Mouse (Mus musculus) forebrain, embryonic 12.5 days (tissue): ENCODE data around the gene Spata9. TPM values are rescaled to one million over a fixed set of nuclear protein-coding genes. Genes with fewer than 3 reads are reported as not detected.

Experiments used
- ATAC-seq: fragments of 200-750 bp; cut with Nextera tagmentation; 2 replicates; pipeline ENCODE4 v1.8.0; 2017; ENCODE audit warnings: moderate TSS enrichment; ENCODE audit not compliant: low FRiP score
- H3K27ac ChIP-seq: fragments of 300-500 bp; sonication (generic); 2 replicates; pipeline ENCODE4 v1.5.1; 2016; ENCODE audit warnings: mild to moderate bottlenecking
- H3K27me3 ChIP-seq: fragments of 300-500 bp; sonication (generic); 2 replicates; pipeline ENCODE4 v1.6.1; 2016; ENCODE audit warnings: mild to moderate bottlenecking
- H3K36me3 ChIP-seq: fragments of 300-500 bp; sonication (generic); replicated peaks from 2 replicates; pipeline ENCODE4 v1.6.1; 2016; ENCODE audit warnings: mild to moderate bottlenecking
- H3K4me1 ChIP-seq: fragments of 300-500 bp; sonication (generic); 2 replicates; pipeline ENCODE4 v1.6.1; 2016
- H3K4me2 ChIP-seq: fragments of 300-500 bp; sonication (generic); 2 replicates; pipeline ENCODE4 v1.6.1; 2016; ENCODE audit warnings: mild to moderate bottlenecking, moderate library complexity
- H3K4me3 ChIP-seq: fragments of 300-500 bp; sonication (generic); replicated peaks from 2 replicates; pipeline ENCODE4 v1.5.1; 2016; ENCODE audit warnings: mild to moderate bottlenecking
- H3K9ac ChIP-seq: fragments of 300-500 bp; sonication (generic); 2 replicates; pipeline ENCODE4 v1.6.1; 2016; ENCODE audit warnings: mild to moderate bottlenecking
- H3K9me3 ChIP-seq: fragments of 300-500 bp; sonication (generic); 2 replicates; pipeline ENCODE4 v1.6.1; 2016
- WGBS: fragments of 180-500 bp; shearing (Covaris S2); methylation state at CpG from one replicate; pipeline ENCODE4 v1.1.7; 2016; 5-methylcytosine and 5-hydroxymethylcytosine counted together
- polyA plus RNA-seq: library from polyadenylated mRNA; unstranded; fragments of >200 nt; fragmentation: Nextera tagmentation; extraction: Ambion mirVana; gene quantifications from 2 replicates; pipeline ENCODE4 v1.2.1, GENCODE M21; 2016

The Spata9 gene
- polyA plus RNA-seq, 1 experiment from 2014 or later: 0.93 TPM

- peak overlapping the region; percentile 65 for H3K4me3 ChIP-seq
- H3K9ac ChIP-seq: peak overlapping the region; percentile 92
- no peak for ATAC-seq
- peak overlapping the region; percentile 65 for H3K4me2 ChIP-seq
- H3K9me3 ChIP-seq: no peaks in the 10 kb centered on the region
- WGBS: 80% methylated on average over 4 of the region's 4 CpGs
- no peaks in the 10 kb centered on the region for H3K36me3 ChIP-seq
- H3K4me1 ChIP-seq: peaks cover 8% of the 10 kb centered on the region
- 0 out of 2 replicates have a peak overlapping the region, but pooled peaks have one; percentile 89 for H3K27ac ChIP-seq
- no peaks in the 10 kb centered on the region for H3K27me3 ChIP-seq
These were observed 50.5 kb downstream of the Spata9 start for GRCm38 (mm10) chr13:76017465-76017864.

GRCm38 (mm10) chr13:76017974-76018843, 51.3 kb downstream of the Spata9 start, which contains the start of gene Rfesd:
Rfesd (minus strand) TSS chr13:76018719.
- H3K27ac ChIP-seq: peak within 1 kb of the TSS; percentile 89
- WGBS: 1% methylated on average over 49 of the region's 50 CpGs

GRCm38 (mm10) chr13:76018844-76019400, 52.0 kb downstream of the Spata9 start:
- H3K4me2 ChIP-seq: peak overlapping the region; percentile 65
- peak; percentile 68 for ATAC-seq
- 41% methylated on average over 5 of the region's 5 CpGs for WGBS
- H3K9ac ChIP-seq: no peak overlapping the region
- no peak overlapping the region for H3K27ac ChIP-seq
- peak overlapping the region; percentile 65 for H3K4me3 ChIP-seq
- H3K4me1 ChIP-seq: peaks cover 8% of the 10 kb centered on the region
- H3K36me3 ChIP-seq: no peaks in the 10 kb centered on the region
- no peaks in the 10 kb centered on the region for H3K9me3 ChIP-seq
- H3K27me3 ChIP-seq: 0 out of 2 replicates have a peak, but pooled peaks cover 3% of the 10 kb centered on the region

More at GRCm38 (mm10) chr13:76017974-76018843, 51.3 kb downstream of the Spata9 start, which contains the start of gene Rfesd:
- peak; percentile 100 for ATAC-seq
- Histone ChIP-seq H3K4me1 (peaks cover 8% of the 10 kb centered on the region), H3K4me2 (peak within 1 kb of the TSS; percentile 65), H3K9me3 (no peaks in the 10 kb centered on the region), H3K36me3 (no peaks in the 10 kb centered on the region), H3K9ac (peak within 1 kb of the TSS; percentile 92), H3K4me3 (peak within 1 kb of the TSS; percentile 65), H3K27me3 (0 out of 2 replicates have a peak, but pooled peaks cover 3% of the 10 kb centered on the region)

GRCm38 (mm10) chr13:76021782-76022181, 54.8 kb downstream of the Spata9 start:
- no peaks in the 10 kb centered on the region for H3K36me3 ChIP-seq
- ATAC-seq: no peak
- no peak overlapping the region for H3K9ac ChIP-seq
- H3K4me1 ChIP-seq: peaks cover 8% of the 10 kb centered on the region
- 0 out of 2 replicates have a peak, but pooled peaks cover 3% of the 10 kb centered on the region for H3K27me3 ChIP-seq
- no peak overlapping the region for H3K27ac ChIP-seq
- H3K4me3 ChIP-seq: no peak overlapping the region
- H3K9me3 ChIP-seq: no peaks in the 10 kb centered on the region
- 89% methylated on average over 2 of the region's 2 CpGs for WGBS
- H3K4me2 ChIP-seq: no peak overlapping the region

GRCm38 (mm10) chr13:76024588-76024987, 57.6 kb downstream of the Spata9 start:
- no peak for ATAC-seq

GRCm38 (mm10) chr13:76042455-76042854, 75.5 kb downstream of the Spata9 start:
- no peak overlapping the region for H3K27ac ChIP-seq
- H3K36me3 ChIP-seq: no peaks in the 10 kb centered on the region
- H3K9me3 ChIP-seq: no peaks in the 10 kb centered on the region
- ATAC-seq: no peak
- no peak overlapping the region for H3K4me2 ChIP-seq
- H3K4me3 ChIP-seq: no peak overlapping the region
- no peaks in the 10 kb centered on the region for H3K4me1 ChIP-seq
- 71% methylated on average over 1 of the region's 1 CpGs for WGBS
- H3K27me3 ChIP-seq: no peaks in the 10 kb centered on the region
- H3K9ac ChIP-seq: no peak overlapping the region

More at GRCm38 (mm10) chr13:76024588-76024987, 57.6 kb downstream of the Spata9 start:
- H3K36me3 ChIP-seq: no peaks in the 10 kb centered on the region
- no peaks in the 10 kb centered on the region for H3K9me3 ChIP-seq
- 79% methylated on average over 3 of the region's 3 CpGs for WGBS
- H3K27me3 ChIP-seq: 0 out of 2 replicates have a peak, but pooled peaks cover 3% of the 10 kb centered on the region
- no peak overlapping the region for H3K4me3 ChIP-seq
- H3K4me1 ChIP-seq: no peaks in the 10 kb centered on the region
- no peak overlapping the region for H3K4me2 ChIP-seq
- no peak overlapping the region for H3K9ac ChIP-seq
- no peak overlapping the region for H3K27ac ChIP-seq

- H3K4me1 ChIP-seq: no peaks in the 10 kb centered on the region
- no peak overlapping the region for H3K9ac ChIP-seq
- H3K4me2 ChIP-seq: no peak overlapping the region
- H3K27ac ChIP-seq: no peak overlapping the region
- ATAC-seq: no peak
- H3K4me3 ChIP-seq: no peak overlapping the region
- H3K27me3 ChIP-seq: no peaks in the 10 kb centered on the region
- H3K36me3 ChIP-seq: no peaks in the 10 kb centered on the region
- no peaks in the 10 kb centered on the region for H3K9me3 ChIP-seq
These were observed 78.0 kb downstream of the Spata9 start for GRCm38 (mm10) chr13:76044971-76045370.

Other genes with a start within 250 kb of the Spata9 start
- gene Glrx, start 127.3 kb upstream of the Spata9 start, polyA plus RNA-seq: 24.3 and 27.8 TPM in 2 replicates
- 59.2 and 60.5 TPM in 2 replicates for gene Rhobtb3, start 23.2 kb upstream of the Spata9 start, polyA plus RNA-seq
- 18.2 and 22.3 TPM in 2 replicates for gene Rfesd, start 51.6 kb downstream of the Spata9 start, polyA plus RNA-seq
- gene Gpr150, start 89.8 kb downstream of the Spata9 start, polyA plus RNA-seq: 0.47 and 0.49 TPM in 2 replicates
- gene Arsk, start 131.5 kb downstream of the Spata9 start, polyA plus RNA-seq: 5.5 and 5.8 TPM in 2 replicates
- 16.9 and 17.2 TPM in 2 replicates for gene Ttc37, start 131.6 kb downstream of the Spata9 start, polyA plus RNA-seq